Mouse (Mus musculus) myocyte (in vitro differentiated cells): ENCODE results near the gene Gpr176. TPM values are rescaled to one million over a fixed set of nuclear protein-coding genes. Genes with fewer than 3 reads are reported as not detected.

ENCODE experiments used
- H3K27me3 ChIP-seq: one replicate; pipeline ENCODE4 v1.6.1; 2011; ENCODE audit not compliant: control insufficient read depth, insufficient read depth, insufficient read length
- H3K36me3 ChIP-seq: one replicate; pipeline ENCODE4 v1.6.1; 2011; ENCODE audit not compliant: control insufficient read depth, insufficient read depth
- H3K4me2 ChIP-seq: one replicate; pipeline ENCODE4 v1.6.1; 2011; ENCODE audit warnings: low read depth, control low read depth
- H3K4me3 ChIP-seq: one replicate; pipeline ENCODE4 v1.5.1; 2011; ENCODE audit warnings: mild to moderate bottlenecking, control low read depth, moderate library complexity
- H3K79me2 ChIP-seq: one replicate; pipeline ENCODE4 v1.6.1; 2011; ENCODE audit not compliant: control insufficient read depth, insufficient read depth
- H3ac ChIP-seq: one replicate; pipeline ENCODE4 v1.6.1; 2011; ENCODE audit not compliant: control insufficient read depth, insufficient read length
- CEBPB ChIP-seq: IDR thresholded peaks from 2 replicates; pipeline ENCODE4 v1.6.1; 2011; ENCODE audit warnings: mild to moderate bottlenecking, moderate library complexity; ENCODE audit not compliant: poor library complexity, insufficient read depth, severe bottlenecking
- E2F4 ChIP-seq: IDR thresholded peaks from one replicate; pipeline ENCODE4 v1.6.1; 2011; ENCODE audit warnings: mild to moderate bottlenecking, control low read depth, moderate library complexity; ENCODE audit not compliant: insufficient read depth
- MAX ChIP-seq: IDR thresholded peaks from one replicate; pipeline ENCODE4 v1.6.1; 2011; ENCODE audit warnings: low read depth, mild to moderate bottlenecking, control low read depth
- MYOD1 ChIP-seq, 3 experiments: IDR thresholded peaks; one replicate each; pipeline ENCODE4 v1.6.1; 2011; ENCODE audit warnings: control low read depth in 2 of 3, low read depth in 2 of 3, mild to moderate bottlenecking in 2 of 3, moderate library complexity in 1 of 3; ENCODE audit not compliant: insufficient read length in 2 of 3, control insufficient read depth in 1 of 3
- MYOG ChIP-seq, 3 experiments: IDR thresholded peaks; one replicate each; pipeline ENCODE4 v1.6.1; 2011; ENCODE audit warnings: control low read depth in 2 of 3, low read depth in 2 of 3, mild to moderate bottlenecking in 2 of 3; ENCODE audit not compliant: insufficient read length in 2 of 3, control insufficient read depth in 1 of 3, insufficient read depth in 1 of 3
- POLR2A ChIP-seq: IDR thresholded peaks from one replicate; pipeline ENCODE4 v1.6.1; 2011; ENCODE audit warnings: low read depth, mild to moderate bottlenecking, control low read depth, moderate library complexity; ENCODE audit not compliant: insufficient read length
- POLR2AphosphoS2 ChIP-seq: IDR thresholded peaks from one replicate; pipeline ENCODE4 v1.6.1; 2011; ENCODE audit warnings: low read depth, control low read depth; ENCODE audit not compliant: insufficient read length
- REST ChIP-seq: IDR thresholded peaks from one replicate; pipeline ENCODE4 v1.6.1; 2011; ENCODE audit warnings: mild to moderate bottlenecking, control low read depth, moderate library complexity; ENCODE audit not compliant: insufficient read depth, insufficient read length
- SRF ChIP-seq: IDR thresholded peaks from one replicate; pipeline ENCODE4 v1.6.1; 2011; ENCODE audit warnings: low read depth; ENCODE audit not compliant: control insufficient read depth, insufficient read length
- TCF12 ChIP-seq: IDR thresholded peaks from one replicate; pipeline ENCODE4 v1.6.1; 2011; ENCODE audit warnings: mild to moderate bottlenecking, control low read depth; ENCODE audit not compliant: poor library complexity, insufficient read depth, severe bottlenecking
- TCF3 ChIP-seq: IDR thresholded peaks from one replicate; pipeline ENCODE4 v1.6.1; 2011; ENCODE audit warnings: low read depth, control low read depth; ENCODE audit not compliant: insufficient read length
- USF1 ChIP-seq: IDR thresholded peaks from one replicate; pipeline ENCODE4 v1.6.1; 2011; ENCODE audit warnings: low read depth, mild to moderate bottlenecking, control low read depth, moderate library complexity
- polyA plus RNA-seq: library from polyadenylated mRNA; unstranded; fragments of >200 nt; fragmentation: generic; extraction: Trizol; gene quantifications from one replicate; pipeline ENCODE4 v1.2.1, GENCODE M21; 2012; ENCODE audit warnings: missing spikeins

Gpr176 gene
- polyA plus RNA-seq, 1 experiment = 1.5 TPM

GRCm38 (mm10) chr2:118303456-118303855 lies 69.8 kb downstream of the Gpr176 start:
- Histone ChIP-seq H3K4me3 (no peak overlapping the region), H3K4me2 (no peak overlapping the region), H3K79me2 (no peaks in the 10 kb centered on the region), H3K36me3 (no peaks in the 10 kb centered on the region), H3ac (no peak overlapping the region), H3K27me3 (no peaks in the 10 kb centered on the region)
- TF ChIP-seq MYOD1 (IDR thresholded peaks at IDR 0.05; ENCODE audit: control insufficient read depth in 1 of 3, insufficient read length in 2 of 3, low read depth in 2 of 3) = no peak
- no peak for TF ChIP-seq MYOG (IDR thresholded peaks at IDR 0.05; ENCODE audit: control insufficient read depth in 1 of 3, insufficient read depth in 1 of 3, insufficient read length in 2 of 3, low read depth in 2 of 3)
- no peak for TF ChIP-seq SRF
- TF ChIP-seq CEBPB = no peak
- TF ChIP-seq USF1 = no peak
- no peak for TF ChIP-seq TCF3
- TF ChIP-seq REST = no peak
- TF ChIP-seq POLR2A = no peak
- no peak for TF ChIP-seq MAX
- no peak for TF ChIP-seq E2F4

- H3K36me3 ChIP-seq = no peaks in the 10 kb centered on the region
- TF ChIP-seq MYOG (IDR thresholded peaks at IDR 0.05; ENCODE audit: control insufficient read depth in 1 of 3, insufficient read depth in 1 of 3, insufficient read length in 2 of 3, low read depth in 2 of 3) (no peak), MAX (no peak), TCF3 (no peak), POLR2AphosphoS2 (no peak), POLR2A (no peak), CEBPB (no peak), TCF12 (no peak), E2F4 (no peak), REST (no peak), SRF (no peak), USF1 (no peak), MYOD1 (IDR thresholded peaks at IDR 0.05; ENCODE audit: control insufficient read depth in 1 of 3, insufficient read length in 2 of 3, low read depth in 2 of 3) (no peak)
- H3K27me3 ChIP-seq = no peaks in the 10 kb centered on the region
- H3ac ChIP-seq = no peak overlapping the region
- H3K79me2 ChIP-seq = no peaks in the 10 kb centered on the region
- H3K4me3 ChIP-seq = no peak overlapping the region
- no peak overlapping the region for H3K4me2 ChIP-seq
Observed at GRCm38 (mm10) chr2:118301656-118302055, 71.6 kb downstream of the Gpr176 start.

GRCm38 (mm10) chr2:118301041-118301545 lies 72.1 kb downstream of the Gpr176 start:
- H3K79me2 ChIP-seq = no peaks in the 10 kb centered on the region

GRCm38 (mm10) chr2:118299981-118300380 lies 73.2 kb downstream of the Gpr176 start:
- no peaks in the 10 kb centered on the region for H3K79me2 ChIP-seq
- H3ac ChIP-seq = no peak overlapping the region
- no peak overlapping the region for H3K4me3 ChIP-seq
- no peaks in the 10 kb centered on the region for H3K27me3 ChIP-seq
- no peaks in the 10 kb centered on the region for H3K36me3 ChIP-seq
- H3K4me2 ChIP-seq = no peak overlapping the region
- TF ChIP-seq POLR2AphosphoS2 = no peak
- no peak for TF ChIP-seq POLR2A
- TF ChIP-seq MYOG (IDR thresholded peaks at IDR 0.05; ENCODE audit: control insufficient read depth in 1 of 3, insufficient read depth in 1 of 3, insufficient read length in 2 of 3, low read depth in 2 of 3) = no peak
- no peak for TF ChIP-seq TCF12
- no peak for TF ChIP-seq E2F4
- TF ChIP-seq MAX = no peak
- TF ChIP-seq CEBPB = no peak
- TF ChIP-seq USF1 = no peak
- TF ChIP-seq MYOD1 (IDR thresholded peaks at IDR 0.05; ENCODE audit: control insufficient read depth in 1 of 3, insufficient read length in 2 of 3, low read depth in 2 of 3) = no peak
- no peak for TF ChIP-seq REST

More at GRCm38 (mm10) chr2:118301041-118301545, 72.1 kb downstream of the Gpr176 start:
- no peak overlapping the region for H3K4me2 ChIP-seq
- H3ac ChIP-seq = no peak overlapping the region
- no peaks in the 10 kb centered on the region for H3K36me3 ChIP-seq
- H3K4me3 ChIP-seq = no peak overlapping the region
- H3K27me3 ChIP-seq = no peaks in the 10 kb centered on the region
- TF ChIP-seq MYOD1 (IDR thresholded peaks at IDR 0.05; ENCODE audit: control insufficient read depth in 1 of 3, insufficient read length in 2 of 3, low read depth in 2 of 3) = no peak
- TF ChIP-seq USF1 = no peak
- TF ChIP-seq SRF = no peak
- no peak for TF ChIP-seq POLR2A
- no peak for TF ChIP-seq POLR2AphosphoS2
- no peak for TF ChIP-seq MYOG (IDR thresholded peaks at IDR 0.05; ENCODE audit: control insufficient read depth in 1 of 3, insufficient read depth in 1 of 3, insufficient read length in 2 of 3, low read depth in 2 of 3)
- TF ChIP-seq REST = no peak

GRCm38 (mm10) chr2:118298601-118299000 lies 74.6 kb downstream of the Gpr176 start:
- H3K36me3 ChIP-seq = no peaks in the 10 kb centered on the region
- H3K4me2 ChIP-seq = no peak overlapping the region
- no peak overlapping the region for H3ac ChIP-seq
- H3K4me3 ChIP-seq = no peak overlapping the region
- TF ChIP-seq USF1 (no peak), CEBPB (no peak), TCF12 (no peak), SRF (no peak), REST (no peak), E2F4 (no peak), TCF3 (no peak), POLR2A (no peak), MYOD1 (IDR thresholded peaks at IDR 0.05; ENCODE audit: control insufficient read depth in 1 of 3, insufficient read length in 2 of 3, low read depth in 2 of 3) (no peak), POLR2AphosphoS2 (no peak), MYOG (IDR thresholded peaks at IDR 0.05; ENCODE audit: control insufficient read depth in 1 of 3, insufficient read depth in 1 of 3, insufficient read length in 2 of 3, low read depth in 2 of 3) (no peak), MAX (no peak)
- no peaks in the 10 kb centered on the region for H3K79me2 ChIP-seq
- H3K27me3 ChIP-seq = no peaks in the 10 kb centered on the region
